Mouse (Mus musculus): ENCODE measurements around the gene Polr2a.

DNA sequence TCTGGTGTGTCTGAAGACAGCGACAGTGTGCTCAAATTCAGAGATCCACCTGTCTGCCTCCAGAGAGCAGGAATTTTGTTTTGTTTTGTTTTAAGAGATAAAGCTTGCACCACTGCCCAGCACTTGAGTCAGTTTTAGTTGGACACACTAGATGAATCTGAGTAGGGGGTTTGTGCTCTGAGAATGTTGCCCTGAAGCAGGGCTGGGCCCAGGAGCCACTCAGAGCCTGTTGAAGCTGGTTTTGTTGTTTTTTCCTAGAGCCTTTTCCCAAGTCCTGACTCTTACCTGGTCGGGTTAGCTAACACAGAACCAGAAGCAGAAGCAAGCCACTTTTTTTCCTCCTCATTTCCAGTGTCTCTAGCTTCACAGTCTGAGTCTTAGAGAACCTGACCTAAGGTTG, 47.4 kb downstream of the Polr2a start:
- no peak for TF ChIP-seq MXI1 (IDR thresholded peaks at IDR 0.05; ENCODE audit: low read depth, low read length)
- no peak for TF ChIP-seq CTCF (IDR thresholded peaks at IDR 0.05 in 2 of 3, conservative IDR thresholded peaks at IDR 0.05 in 1 of 3; ENCODE audit: control insufficient read depth in 1 of 3, insufficient read depth in 1 of 3, low read depth in 2 of 3, low read length in 3 of 3, poor library complexity in 1 of 3, severe bottlenecking in 1 of 3)
- TF ChIP-seq CHD2 (IDR thresholded peaks at IDR 0.05; ENCODE audit: low read length) = no peak
- TF ChIP-seq NRF1 (IDR thresholded peaks at IDR 0.05; ENCODE audit: insufficient read depth, low read depth, low read length, poor library complexity, severe bottlenecking) = no peak
- no peak for TF ChIP-seq ZNF384 (IDR thresholded peaks at IDR 0.05; ENCODE audit: low read depth, low read length)
